Mouse (Mus musculus) CD4-positive naive resting alpha-beta T cell, adult 76 days (primary cell): ENCODE measurements around the gene Gm3164. TPM values are rescaled to one million over a fixed set of nuclear protein-coding genes. Genes with fewer than 3 reads are reported as not detected.

ENCODE experiments used
- total RNA-seq: library from RNA; stranded (reverse); gene quantifications from one replicate; pipeline ENCODE4 v1.2.4, GENCODE M21; 2023

Gm3164 gene
- not detected for total RNA-seq

GRCm38 (mm10) chr14:4414965-4415835 is at the start of gene Gm3164:
TSS of gene Gm3164 (plus strand) at chr14:4415448.

GRCm38 (mm10) chr14:4397226-4397625 is 18.0 kb upstream of the Gm3164 start, which contains the start of gene Gm3159:
TSS of gene Gm3159 (plus strand) at chr14:4397526.

GRCm38 (mm10) chr14:4430692-4431091 is 15.4 kb downstream of the Gm3164 start, which contains the start of gene Gm3173:
TSS of gene Gm3173 (plus strand) at chr14:4430992.

GRCm38 (mm10) chr14:4481445-4481844 is 66.2 kb downstream of the Gm3164 start, which contains the start of gene Gm3182:
TSS of gene Gm3182 (plus strand) at chr14:4481745.

Other genes with a start within 250 kb of the Gm3164 start
- not detected for gene Gm2974, start 232.9 kb upstream of the Gm3164 start, total RNA-seq
- not detected for gene Gm3138, start 165.8 kb upstream of the Gm3164 start, total RNA-seq
- gene Gm3149, start 98.2 kb upstream of the Gm3164 start, total RNA-seq, result not detected
- gene 2610042L04Rik, start 80.7 kb upstream of the Gm3164 start, total RNA-seq, result 0.70 TPM
- gene Gm3159, start 17.9 kb upstream of the Gm3164 start, total RNA-seq, result not detected
- not detected for gene Gm3173, start 15.5 kb downstream of the Gm3164 start, total RNA-seq
- gene Gm3182, start 66.3 kb downstream of the Gm3164 start, total RNA-seq, result not detected
- not detected for gene Gm3047, start 140.0 kb downstream of the Gm3164 start, total RNA-seq
- not detected for gene Gm8159, start 216.9 kb downstream of the Gm3164 start, total RNA-seq
- not detected for gene Gm3239, start 248.7 kb downstream of the Gm3164 start, total RNA-seq